Mouse (Mus musculus): Measurements from ENCODE around the gene Bcl9. TPM values are rescaled to one million over a fixed set of nuclear protein-coding genes. Genes with fewer than 3 reads are reported as not detected.

Bcl9 gene
- polyA plus RNA-seq, 1 experiment from 2014 or later: 7.9 TPM

DNA sequence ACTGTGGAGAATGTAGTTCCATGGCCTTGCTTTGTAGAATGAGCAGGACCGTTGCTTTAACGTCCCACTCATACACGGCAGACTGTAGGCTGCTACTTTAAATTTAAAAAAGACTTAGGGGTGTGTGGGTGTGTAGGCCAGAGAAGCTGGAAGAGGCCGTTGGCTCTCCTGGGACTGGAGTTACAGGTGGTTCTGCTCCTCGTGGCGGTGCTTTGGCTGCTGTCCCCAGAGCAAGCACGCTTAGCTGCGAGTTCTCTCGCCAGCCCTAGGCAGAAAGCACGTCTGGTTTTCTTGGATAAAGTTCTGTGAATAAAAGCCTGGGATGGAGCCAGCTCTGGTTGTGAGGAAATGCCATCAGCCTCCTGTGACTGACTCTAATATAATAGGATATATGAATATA, 136.8 kb downstream of the Bcl9 start:
- Histone ChIP-seq H3K4me1 (peaks cover 45% of the 10 kb centered on the region), H3K9ac (no peak overlapping the region), H3K36me3 (peaks cover 7% of the 10 kb centered on the region; the same call in 1 of the 2 replicates), H3K4me3 (no peak overlapping the region), H3K27me3 (replicated peaks) (no peaks in the 10 kb centered on the region), H3K27ac (no peak overlapping the region), H3K9me3 (replicated peaks) (no peaks in the 10 kb centered on the region), H3K4me2 (no peak overlapping the region)
- ATAC-seq: no peak
- WGBS (ENCODE audit: insufficient replicate concordance): 78% methylated on average over 10 of the region's 10 CpGs

DNA sequence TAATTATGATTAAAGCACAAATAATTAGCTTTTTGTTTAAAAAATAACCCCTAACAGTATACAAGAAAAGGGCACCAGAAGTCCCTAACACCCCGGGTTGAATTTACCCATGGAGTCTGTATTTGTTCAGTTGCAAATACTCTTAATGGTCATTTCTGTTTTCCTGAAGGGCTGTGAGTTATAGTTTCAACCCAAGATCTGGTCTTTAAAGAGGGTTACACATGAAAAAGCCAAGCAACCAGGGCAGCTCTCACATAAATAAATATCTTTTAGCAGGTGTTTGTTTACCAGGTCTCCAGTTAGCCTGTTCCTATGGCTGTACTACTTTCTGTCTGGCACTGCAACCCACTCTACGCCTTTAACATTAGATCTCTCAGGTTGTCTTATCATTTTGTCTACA, 137.7 kb downstream of the Bcl9 start:
- H3K4me3 ChIP-seq: peak overlapping the region; percentile 80
- ATAC-seq: no peak
- H3K9ac ChIP-seq: peak overlapping the region; percentile 83
- WGBS (ENCODE audit: insufficient replicate concordance): 56% methylated on average over 2 of the region's 2 CpGs
- H3K36me3 ChIP-seq: peaks cover 4% of the 10 kb centered on the region; the same call in 1 of the 2 replicates
- no peak overlapping the region for H3K27ac ChIP-seq
- no peaks in the 10 kb centered on the region for H3K9me3 ChIP-seq (replicated peaks)
- H3K27me3 ChIP-seq (replicated peaks): no peaks in the 10 kb centered on the region
- peak overlapping the region; percentile 91 for H3K4me2 ChIP-seq
- H3K4me1 ChIP-seq: peaks cover 41% of the 10 kb centered on the region

DNA sequence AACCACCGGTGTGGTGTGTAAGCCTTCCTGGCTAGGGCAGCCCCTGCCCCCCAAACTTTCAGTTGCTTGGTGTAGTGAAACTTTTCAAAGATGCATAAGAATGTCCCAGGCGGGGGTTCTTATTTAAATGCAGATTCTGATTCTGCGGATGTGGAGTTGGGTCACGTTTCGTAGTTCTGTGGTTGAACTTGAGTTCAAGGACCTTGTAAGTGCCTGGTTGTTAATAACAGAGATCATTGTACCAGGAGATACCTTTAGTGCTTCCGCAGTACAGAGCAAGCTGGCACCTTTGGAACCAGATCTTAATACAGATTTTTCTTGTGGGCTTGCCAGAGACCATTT, 138.2 kb downstream of the Bcl9 start:
- Histone ChIP-seq H3K27ac (peak overlapping the region; percentile 78), H3K36me3 (peaks cover 4% of the 10 kb centered on the region; the same call in 1 of the 2 replicates), H3K4me2 (peak overlapping the region; percentile 91), H3K9ac (peak overlapping the region; percentile 83), H3K27me3 (replicated peaks) (no peaks in the 10 kb centered on the region), H3K4me3 (peak overlapping the region; percentile 80), H3K4me1 (peaks cover 36% of the 10 kb centered on the region), H3K9me3 (replicated peaks) (no peaks in the 10 kb centered on the region)
- WGBS (ENCODE audit: insufficient replicate concordance): 15% methylated on average over 6 of the region's 6 CpGs
- ATAC-seq: no peak

DNA sequence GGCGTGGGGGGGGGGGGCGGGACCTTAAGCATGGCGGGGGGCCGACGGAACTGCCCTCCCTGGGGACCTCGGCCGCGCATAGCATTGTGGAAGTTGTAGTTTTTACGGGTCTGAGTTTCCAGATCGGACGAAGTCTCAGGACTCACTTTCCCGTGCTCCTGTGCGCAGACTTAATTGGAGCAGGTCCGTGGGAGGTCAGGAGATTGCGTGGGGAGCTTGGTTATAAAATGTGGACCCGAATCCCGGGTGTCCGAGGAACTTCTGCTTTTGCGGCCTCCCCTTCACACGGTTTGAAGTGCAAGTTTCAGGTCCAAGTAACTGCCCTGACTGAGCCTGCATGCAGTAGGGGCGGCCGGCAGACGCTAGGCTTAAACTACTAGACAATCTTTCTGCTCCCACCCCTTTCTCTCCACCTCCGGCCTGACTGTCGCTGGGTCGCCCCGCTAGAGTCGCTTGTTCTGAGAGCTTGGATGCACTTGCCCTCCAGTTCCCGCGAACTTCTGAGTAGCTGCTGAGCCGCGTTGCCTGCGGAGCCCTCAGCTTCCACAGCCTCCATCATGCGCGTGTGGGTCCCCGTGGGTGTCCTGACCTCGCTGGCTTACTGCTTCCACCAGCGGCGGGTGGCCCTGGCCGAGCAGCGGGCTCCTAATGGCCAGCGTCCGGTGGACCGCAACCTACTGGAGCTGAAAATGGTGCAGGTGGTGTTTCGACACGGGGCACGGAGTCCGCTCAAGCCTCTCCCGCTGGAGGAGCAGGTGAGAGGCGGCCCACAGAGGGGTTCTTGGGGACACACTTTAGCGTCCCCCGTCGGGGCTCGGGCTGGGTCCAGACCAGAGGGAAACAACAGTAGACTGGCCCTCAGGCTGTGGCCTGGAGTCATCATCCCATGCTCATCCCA, 138.9 kb downstream of the Bcl9 start, which contains the start of gene Acp6:
Acp6 (plus strand) TSS at position 167 of the 898 bp plus-strand sequence.
- no peaks in the 10 kb centered on the region for H3K27me3 ChIP-seq (replicated peaks)
- peaks cover 4% of the 10 kb centered on the region; the same call in 1 of the 2 replicates for H3K36me3 ChIP-seq
- under 1% methylated on average over 54 of the region's 54 CpGs for WGBS (ENCODE audit: insufficient replicate concordance)
- peak; percentile 93 for ATAC-seq
- peak within 1 kb of the TSS; percentile 80 for H3K4me3 ChIP-seq
- peak within 1 kb of the TSS; percentile 83 for H3K9ac ChIP-seq
- H3K4me2 ChIP-seq: peak within 1 kb of the TSS; percentile 91
- H3K27ac ChIP-seq: peak within 1 kb of the TSS; percentile 78
- H3K9me3 ChIP-seq (replicated peaks): no peaks in the 10 kb centered on the region
- H3K4me1 ChIP-seq: peaks cover 30% of the 10 kb centered on the region

DNA sequence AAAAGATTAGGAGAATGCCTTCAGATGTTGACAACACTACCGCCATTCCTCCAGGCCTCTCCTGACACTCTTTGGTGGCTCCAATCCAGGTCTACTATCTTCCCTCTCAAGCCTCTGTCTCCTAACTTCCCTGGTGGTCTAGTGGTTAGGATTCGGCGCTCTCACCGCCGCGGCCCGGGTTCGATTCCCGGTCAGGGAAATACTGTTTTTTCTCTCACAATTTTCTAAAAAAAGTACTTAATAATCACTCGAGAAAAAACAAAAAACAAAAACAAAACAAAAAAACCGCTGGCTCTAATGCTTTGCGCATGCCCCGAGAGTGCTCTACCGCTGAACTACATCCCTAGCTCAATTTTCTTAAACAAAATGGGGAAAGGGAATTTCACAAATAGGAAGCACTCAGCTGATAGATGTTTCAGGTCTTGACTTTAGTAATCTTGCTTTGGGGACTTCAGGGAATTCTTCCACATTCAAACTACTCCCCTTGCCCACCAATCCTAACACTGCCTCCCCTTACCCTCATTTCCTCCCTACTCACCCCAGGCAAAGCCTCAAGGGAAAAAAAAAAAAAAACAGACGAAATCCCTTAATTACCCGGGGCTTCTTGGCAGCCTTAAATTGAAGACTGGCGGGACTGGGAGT, 139.6 kb downstream of the Bcl9 start:
- ATAC-seq: peak; percentile 48
- H3K4me1 ChIP-seq: peaks cover 22% of the 10 kb centered on the region
- H3K9ac ChIP-seq: peak overlapping the region; percentile 83
- H3K9me3 ChIP-seq (replicated peaks): no peaks in the 10 kb centered on the region
- under 1% methylated on average over 17 of the region's 17 CpGs for WGBS (ENCODE audit: insufficient replicate concordance)
- H3K4me2 ChIP-seq: peak overlapping the region; percentile 91
- H3K36me3 ChIP-seq: no peaks in the 10 kb centered on the region
- peak overlapping the region; percentile 80 for H3K4me3 ChIP-seq
- no peaks in the 10 kb centered on the region for H3K27me3 ChIP-seq (replicated peaks)
- peak overlapping the region; percentile 59; the same call in 1 of the 2 replicates for H3K27ac ChIP-seq

DNA sequence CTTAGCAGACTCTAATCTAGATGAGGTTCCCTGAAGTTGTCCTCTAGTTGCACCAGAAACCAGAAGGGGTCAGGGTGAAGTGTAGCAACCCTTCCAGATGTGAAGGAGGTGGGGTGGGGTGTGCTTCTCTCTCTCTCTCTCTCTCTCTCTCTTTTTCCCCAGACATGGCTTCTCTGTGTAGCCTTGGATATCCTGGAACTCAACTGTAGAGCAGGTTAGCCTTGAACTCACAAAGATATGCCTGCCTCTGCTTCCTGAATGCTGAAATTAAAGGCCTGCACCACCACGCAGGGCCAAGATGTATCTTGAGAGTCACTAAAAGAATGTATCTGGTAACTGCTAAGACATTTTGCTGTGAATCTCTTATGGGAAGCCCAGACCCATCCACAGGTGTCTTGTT, 140.4 kb downstream of the Bcl9 start:
- no peaks in the 10 kb centered on the region for H3K27me3 ChIP-seq (replicated peaks)
- H3K36me3 ChIP-seq: no peaks in the 10 kb centered on the region
- H3K4me2 ChIP-seq: peak overlapping the region; percentile 91; the same call in 1 of the 2 replicates
- H3K4me1 ChIP-seq: peaks cover 21% of the 10 kb centered on the region
- ATAC-seq: no peak
- H3K9me3 ChIP-seq (replicated peaks): no peaks in the 10 kb centered on the region
- WGBS (ENCODE audit: insufficient replicate concordance): 74% methylated on average over 1 of the region's 1 CpGs
- no peak overlapping the region for H3K27ac ChIP-seq
- H3K4me3 ChIP-seq: no peak overlapping the region
- H3K9ac ChIP-seq: no peak overlapping the region

DNA sequence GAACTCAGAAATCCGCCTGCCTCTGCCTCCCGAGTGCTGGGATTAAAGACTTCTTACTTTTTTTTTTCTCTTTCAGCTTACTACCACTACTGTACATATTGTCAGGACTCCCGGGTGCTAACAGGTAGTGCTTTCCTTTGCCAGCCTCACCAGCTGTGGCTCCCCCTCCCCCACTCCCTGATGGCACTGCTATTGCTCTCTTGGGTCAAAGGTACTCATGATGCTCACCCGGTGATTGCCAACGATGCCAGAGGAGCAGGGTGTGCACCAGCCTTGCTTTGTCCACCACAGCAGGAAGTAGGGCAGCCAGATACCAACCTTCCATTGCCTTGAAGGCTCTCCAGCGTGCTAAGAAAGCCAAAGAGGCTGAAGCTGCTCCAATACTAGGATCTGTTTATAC, 141.3 kb downstream of the Bcl9 start:
- Histone ChIP-seq H3K9ac (no peak overlapping the region), H3K27me3 (replicated peaks) (no peaks in the 10 kb centered on the region), H3K9me3 (replicated peaks) (no peaks in the 10 kb centered on the region), H3K36me3 (no peaks in the 10 kb centered on the region), H3K4me1 (peaks cover 19% of the 10 kb centered on the region), H3K4me3 (no peak overlapping the region), H3K4me2 (no peak overlapping the region), H3K27ac (no peak overlapping the region)
- whole genome bisulfite sequencing (ENCODE audit: insufficient replicate concordance): 75% methylated on average over 6 of the region's 6 CpGs
- no peak for ATAC-seq

Other genes starting within 250 kb of the Bcl9 start
- gene Acp6, start 139.1 kb downstream of the Bcl9 start, polyA plus RNA-seq (2016; fragmentation: Nextera tagmentation; extraction: Ambion mirVana): 22.8 and 24.5 TPM in 2 replicates
- not detected in 2 replicates for gene Olfr1402, start 124.1 kb upstream of the Bcl9 start, polyA plus RNA-seq (2016; fragmentation: Nextera tagmentation; extraction: Ambion mirVana)

All from liver, embryonic 12.5 days (tissue).